Mouse (Mus musculus) mature B cell (primary cell): ENCODE data around the gene Klhdc7b.

Source experiments
- in situ Hi-C: fragments of 300-500 bp; cut with MboI; formaldehyde crosslinking; loops from 2 replicates; pipeline ENCODE4 v1.14.3; 2019

The Klhdc7b gene

GRCm38 (mm10) chr15:89374801-89375534 lies 9.7 kb upstream of the Klhdc7b start:
- in situ Hi-C loops, result no loop called here

- in situ Hi-C loops, result no loop called here
Observed at GRCm38 (mm10) chr15:89376040-89376439, 8.7 kb upstream of the Klhdc7b start.

- in situ Hi-C loops, result no loop called here
Observed at GRCm38 (mm10) chr15:89376957-89377356, 7.8 kb upstream of the Klhdc7b start, which contains the start of gene Tymp. TSS of gene Tymp (minus strand) at chr15:89377039.

- in situ Hi-C loops, result no loop called here
Observed at GRCm38 (mm10) chr15:89377362-89377761, 7.4 kb upstream of the Klhdc7b start.

GRCm38 (mm10) chr15:89377938-89378828 lies 6.5 kb upstream of the Klhdc7b start:
- in situ Hi-C loops, result no loop called here

GRCm38 (mm10) chr15:89378831-89379401 lies 5.8 kb upstream of the Klhdc7b start, which contains the start of gene Odf3b:
TSS of gene Odf3b (minus strand) at chr15:89379282.
- in situ Hi-C loops, result no loop called here

GRCm38 (mm10) chr15:89379429-89379828 lies 5.3 kb upstream of the Klhdc7b start:
- in situ Hi-C loops, result no loop called here

GRCm38 (mm10) chr15:89387127-89387526 lies 2.4 kb downstream of the Klhdc7b start:
- in situ Hi-C loops, result no loop called here

GRCm38 (mm10) chr15:89390081-89390480 lies 5.4 kb downstream of the Klhdc7b start:
- in situ Hi-C loops, result no loop called here

- in situ Hi-C loops, result no loop called here
Observed at GRCm38 (mm10) chr15:89396883-89397282, 12.2 kb downstream of the Klhdc7b start.

- in situ Hi-C loops, result no loop called here
Observed at GRCm38 (mm10) chr15:89398146-89398545, 13.4 kb downstream of the Klhdc7b start.

GRCm38 (mm10) chr15:89399716-89400115 lies 15.0 kb downstream of the Klhdc7b start:
- in situ Hi-C loops, result no loop called here

- in situ Hi-C loops, result no loop called here
Observed at GRCm38 (mm10) chr15:89402471-89402870, 17.8 kb downstream of the Klhdc7b start.

- in situ Hi-C loops, result no loop called here
Observed at GRCm38 (mm10) chr15:89404831-89405623, 20.3 kb downstream of the Klhdc7b start.

GRCm38 (mm10) chr15:89406691-89407090 lies 22.0 kb downstream of the Klhdc7b start:
- in situ Hi-C loops, result no loop called here

- in situ Hi-C loops, result no loop called here
Observed at GRCm38 (mm10) chr15:89410118-89410517, 25.4 kb downstream of the Klhdc7b start, which contains the start of gene Syce3. TSS of gene Syce3 (minus strand) at chr15:89410503.

GRCm38 (mm10) chr15:89415282-89415681 lies 30.6 kb downstream of the Klhdc7b start:
- in situ Hi-C loops, result no loop called here

- in situ Hi-C loops, result no loop called here
Observed at GRCm38 (mm10) chr15:89421938-89422337, 37.2 kb downstream of the Klhdc7b start.

- in situ Hi-C loops, result no loop called here
Observed at GRCm38 (mm10) chr15:89424621-89425020, 39.9 kb downstream of the Klhdc7b start.

GRCm38 (mm10) chr15:89425711-89426121 lies 41.0 kb downstream of the Klhdc7b start, which contains the start of gene Cpt1b:
TSS of gene Cpt1b (minus strand) at chr15:89425863.
- in situ Hi-C loops, result no loop called here

GRCm38 (mm10) chr15:89426716-89427115 lies 42.0 kb downstream of the Klhdc7b start:
- in situ Hi-C loops, result no loop called here
